Mouse (Mus musculus) lung, embryonic 16.5 days (tissue): ENCODE measurements at regions not wholly inside any gene's neighbourhood (a gene's known extent, or its start where the extent isn't known, plus 50 kb on each side); places are given as distances from the start of the nearest gene placed in this dataset.
A peak's percentile ranks its signal among the peaks of the same experiment; 100 is the strongest.

Experiments used
- ATAC-seq: fragments of 200-750 bp; cut with Nextera tagmentation; 2 replicates; pipeline ENCODE4 v1.8.0; 2017; ENCODE audit warnings: low read depth, mild to moderate bottlenecking, moderate library complexity
- H3K27ac ChIP-seq: fragments of 300-500 bp; sonication (generic); 2 replicates; pipeline ENCODE4 v1.5.1; 2014; ENCODE audit warnings: mild to moderate bottlenecking, control low read depth, low read length
- H3K27me3 ChIP-seq: fragments of 300-500 bp; sonication (generic); 2 replicates; pipeline ENCODE4 v1.6.1; 2014; ENCODE audit warnings: low read depth, low read length, mixed read lengths; ENCODE audit not compliant: control insufficient read depth, insufficient read depth
- H3K36me3 ChIP-seq: fragments of 300-500 bp; sonication (generic); 2 replicates; pipeline ENCODE4 v1.6.1; 2014; ENCODE audit warnings: low read length; ENCODE audit not compliant: control insufficient read depth, insufficient read depth
- H3K4me1 ChIP-seq: fragments of 300-500 bp; sonication (generic); replicated peaks from 2 replicates; pipeline ENCODE4 v1.6.1; 2014; ENCODE audit warnings: low read length, mixed read lengths; ENCODE audit not compliant: control insufficient read depth, insufficient read depth
- H3K4me2 ChIP-seq: fragments of 300-500 bp; sonication (generic); 2 replicates; pipeline ENCODE4 v1.6.1; 2014; ENCODE audit warnings: low read depth, low read length, control low read depth
- H3K4me3 ChIP-seq: fragments of 300-500 bp; sonication (generic); 2 replicates; pipeline ENCODE4 v1.5.1; 2014; ENCODE audit warnings: mild to moderate bottlenecking, low read length, control low read depth
- H3K9ac ChIP-seq: fragments of 300-500 bp; sonication (generic); 2 replicates; pipeline ENCODE4 v1.6.1; 2014; ENCODE audit warnings: low read length, control low read depth
- H3K9me3 ChIP-seq: fragments of 300-500 bp; sonication (generic); 2 replicates; pipeline ENCODE4 v1.6.1; 2016; ENCODE audit warnings: low read length; ENCODE audit not compliant: control insufficient read depth
- WGBS: fragments of 180-500 bp; shearing (Covaris S2); extraction: QIAGEN DNeasy Blood & Tissue Kit; methylation state at CpG from one replicate; pipeline ENCODE4 v1.1.7; 2014; 5-methylcytosine and 5-hydroxymethylcytosine counted together

DNA sequence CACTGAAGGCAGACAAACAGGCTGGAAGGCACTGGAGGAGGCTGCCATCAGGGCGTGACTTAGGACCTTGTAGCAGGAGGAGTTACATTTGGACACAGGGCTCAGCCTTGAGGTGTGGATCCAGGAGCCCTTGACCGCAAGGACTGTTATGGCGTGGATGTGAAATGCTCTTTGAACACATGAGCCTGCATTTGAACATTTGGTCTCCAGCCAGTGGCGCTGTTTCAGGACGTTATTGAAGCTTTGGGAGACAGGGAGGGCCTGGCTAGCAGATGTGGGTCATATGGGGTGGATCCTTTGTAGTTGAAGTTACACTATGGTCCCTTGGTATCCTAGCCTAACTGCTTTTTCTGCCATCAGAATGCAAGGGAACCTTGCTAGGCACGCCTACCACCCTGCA, 87.0 kb upstream of the Twist2 start:
- 0 out of 2 replicates have a peak, but pooled peaks have one; percentile 18 for ATAC-seq
- WGBS = 71% methylated on average over 6 of the region's 6 CpGs
- no peak overlapping the region for H3K9ac ChIP-seq

DNA sequence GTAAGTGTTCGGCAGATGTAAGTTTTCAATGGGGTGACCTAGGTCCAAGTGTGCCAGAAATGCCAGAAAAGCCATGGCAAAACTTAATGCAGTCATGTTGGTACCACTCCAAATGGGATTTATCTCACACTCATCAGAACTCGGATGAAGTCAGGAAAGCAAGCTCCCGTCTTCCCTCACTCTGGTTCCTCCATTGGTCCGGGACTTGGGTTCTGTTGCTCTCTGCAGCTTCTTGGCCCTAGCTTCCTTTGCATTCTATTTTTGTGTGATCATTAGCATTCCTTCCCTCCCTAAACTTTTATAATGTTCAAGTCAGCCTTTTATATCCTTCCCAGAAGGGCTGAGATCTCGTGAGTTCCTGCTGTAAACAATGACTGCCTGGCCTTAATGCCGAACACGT, 85.9 kb upstream of the Twist2 start:
- H3K27me3 ChIP-seq = no peaks in the 10 kb centered on the region
- peaks cover 9% of the 10 kb centered on the region for H3K4me1 ChIP-seq
- H3K4me3 ChIP-seq = no peak overlapping the region
- H3K9ac ChIP-seq = no peak overlapping the region
- no peak overlapping the region for H3K4me2 ChIP-seq
- peak overlapping the region; percentile 65 for H3K27ac ChIP-seq
- no peaks in the 10 kb centered on the region for H3K36me3 ChIP-seq
- 44% methylated on average over 7 of the region's 7 CpGs for WGBS
- ATAC-seq = peak; percentile 68
- H3K9me3 ChIP-seq = no peaks in the 10 kb centered on the region

More for the DNA sequence above, 87.0 kb upstream of the Twist2 start:
- Histone ChIP-seq H3K27me3 (no peaks in the 10 kb centered on the region), H3K9me3 (no peaks in the 10 kb centered on the region), H3K4me3 (no peak overlapping the region), H3K27ac (no peak overlapping the region), H3K4me2 (no peak overlapping the region), H3K36me3 (no peaks in the 10 kb centered on the region), H3K4me1 (peaks cover 9% of the 10 kb centered on the region)

DNA sequence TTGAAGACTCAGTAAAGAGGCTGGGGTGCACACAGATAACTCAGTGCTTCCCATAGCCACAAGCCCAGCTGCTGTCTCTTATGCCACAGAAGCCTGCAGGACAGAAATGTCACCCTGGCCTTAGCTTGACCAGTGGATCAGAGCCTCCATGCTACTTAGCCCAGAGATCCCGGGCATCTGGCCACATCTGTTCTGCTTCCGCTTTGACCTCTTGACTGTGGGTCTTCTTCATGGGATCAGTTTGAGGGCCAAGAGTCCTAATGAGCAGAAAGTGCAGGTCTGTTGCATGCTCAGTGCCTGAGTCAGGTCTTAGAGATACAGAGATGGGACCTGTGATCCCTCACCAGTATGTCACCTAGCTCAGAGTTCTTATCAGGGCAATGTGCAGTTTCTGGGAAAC, 85.5 kb upstream of the Twist2 start:
- Histone ChIP-seq H3K4me3 (no peak overlapping the region), H3K9me3 (no peaks in the 10 kb centered on the region), H3K27me3 (no peaks in the 10 kb centered on the region), H3K9ac (no peak overlapping the region), H3K4me1 (peaks cover 9% of the 10 kb centered on the region), H3K36me3 (no peaks in the 10 kb centered on the region), H3K4me2 (no peak overlapping the region), H3K27ac (peak overlapping the region; percentile 65)
- no peak; the same call in 1 of the 2 replicates for ATAC-seq
- 81% methylated on average over 2 of the region's 2 CpGs for WGBS

- Histone ChIP-seq H3K27me3 (no peaks in the 10 kb centered on the region), H3K4me2 (no peak overlapping the region), H3K4me1 (peaks cover 9% of the 10 kb centered on the region), H3K4me3 (no peak overlapping the region), H3K9ac (no peak overlapping the region), H3K36me3 (no peaks in the 10 kb centered on the region), H3K9me3 (no peaks in the 10 kb centered on the region), H3K27ac (no peak overlapping the region)
- no peak for ATAC-seq
- WGBS = 85% methylated on average over 2 of the region's 2 CpGs
Measured at GRCm38 (mm10) chr1:91716836-91717235, 84.4 kb upstream of the Twist2 start.

DNA sequence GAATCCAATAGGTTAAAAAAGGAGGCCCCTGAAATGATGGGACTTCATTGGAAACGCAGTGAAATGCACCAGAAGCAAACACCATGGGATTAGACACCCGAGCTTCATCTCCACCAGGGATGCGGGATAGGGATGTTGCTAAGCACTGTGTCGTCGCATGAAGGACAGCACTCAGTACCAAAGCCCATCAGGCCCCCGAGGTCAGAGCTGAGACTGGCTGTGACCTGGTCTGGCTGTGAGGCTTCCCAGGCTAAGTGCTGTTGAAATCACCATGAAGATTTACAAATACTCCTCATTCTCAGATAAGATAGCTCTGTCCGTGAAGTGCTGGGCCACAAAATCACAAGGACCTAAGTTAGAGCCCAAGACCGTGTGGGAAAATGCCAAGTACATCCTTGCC, 83.3 kb upstream of the Twist2 start:
- Histone ChIP-seq H3K9me3 (no peaks in the 10 kb centered on the region), H3K9ac (no peak overlapping the region), H3K27me3 (no peaks in the 10 kb centered on the region), H3K36me3 (no peaks in the 10 kb centered on the region), H3K4me3 (no peak overlapping the region), H3K4me2 (no peak overlapping the region), H3K4me1 (peaks cover 9% of the 10 kb centered on the region), H3K27ac (no peak overlapping the region)
- WGBS = 55% methylated on average over 8 of the region's 8 CpGs
- ATAC-seq = no peak

- Histone ChIP-seq H3K27me3 (no peaks in the 10 kb centered on the region), H3K4me2 (no peak overlapping the region), H3K4me3 (no peak overlapping the region), H3K36me3 (no peaks in the 10 kb centered on the region), H3K9me3 (no peaks in the 10 kb centered on the region), H3K27ac (no peak overlapping the region), H3K4me1 (peaks cover 8% of the 10 kb centered on the region; the same call in 1 of the 2 replicates), H3K9ac (no peak overlapping the region)
- no peak for ATAC-seq
- WGBS = 61% methylated on average over 11 of the region's 11 CpGs
Measured at GRCm38 (mm10) chr1:91729246-91729645, 72.0 kb upstream of the Twist2 start.

- H3K4me3 ChIP-seq = no peak overlapping the region
- no peak overlapping the region for H3K4me2 ChIP-seq
- H3K27me3 ChIP-seq = no peaks in the 10 kb centered on the region
- H3K9ac ChIP-seq = no peak overlapping the region
- no peaks in the 10 kb centered on the region for H3K9me3 ChIP-seq
- no peak overlapping the region for H3K27ac ChIP-seq
- peaks cover 8% of the 10 kb centered on the region; the same call in 1 of the 2 replicates for H3K4me1 ChIP-seq
- no peak for ATAC-seq
- H3K36me3 ChIP-seq = no peaks in the 10 kb centered on the region
- 77% methylated on average over 2 of the region's 2 CpGs for WGBS
Measured at GRCm38 (mm10) chr1:91730281-91730680, 71.0 kb upstream of the Twist2 start.

DNA sequence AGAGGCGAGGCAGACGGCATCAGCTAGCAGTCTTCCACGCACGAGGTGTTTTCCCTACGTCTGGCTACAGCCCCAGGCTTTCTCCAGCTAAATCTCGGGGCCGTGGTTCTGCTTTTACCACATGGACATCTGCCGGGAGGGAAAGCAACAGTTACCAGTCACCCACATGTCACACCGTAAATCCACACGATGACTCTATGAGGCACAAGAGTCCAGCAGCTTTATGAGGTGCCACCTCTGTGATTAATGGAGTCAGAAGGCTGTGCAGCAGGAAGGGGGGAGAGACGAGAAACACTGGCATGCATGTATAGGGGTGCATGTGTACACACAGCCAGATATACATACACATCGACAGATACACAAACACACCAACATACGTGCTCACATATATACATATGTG, 69.6 kb upstream of the Twist2 start:
- H3K27ac ChIP-seq = no peak overlapping the region
- ATAC-seq = no peak
- H3K4me3 ChIP-seq = no peak overlapping the region
- 44% methylated on average over 13 of the region's 13 CpGs for WGBS
- H3K36me3 ChIP-seq = no peaks in the 10 kb centered on the region
- H3K4me1 ChIP-seq = peaks cover 8% of the 10 kb centered on the region; the same call in 1 of the 2 replicates
- no peak overlapping the region for H3K9ac ChIP-seq
- H3K27me3 ChIP-seq = no peaks in the 10 kb centered on the region
- H3K9me3 ChIP-seq = no peaks in the 10 kb centered on the region
- no peak overlapping the region for H3K4me2 ChIP-seq

GRCm38 (mm10) chr1:91732461-91732861, 68.8 kb upstream of the Twist2 start:
- H3K9ac ChIP-seq = no peak overlapping the region
- H3K27me3 ChIP-seq = no peaks in the 10 kb centered on the region
- no peaks in the 10 kb centered on the region for H3K9me3 ChIP-seq
- 44% methylated on average over 12 of the region's 12 CpGs for WGBS
- peak overlapping the region; percentile 6; the same call in 1 of the 2 replicates for H3K4me2 ChIP-seq
- ATAC-seq = peak; percentile 79
- H3K4me1 ChIP-seq = peaks cover 8% of the 10 kb centered on the region; the same call in 1 of the 2 replicates
- no peak overlapping the region for H3K4me3 ChIP-seq
- no peak overlapping the region for H3K27ac ChIP-seq
- H3K36me3 ChIP-seq = no peaks in the 10 kb centered on the region

DNA sequence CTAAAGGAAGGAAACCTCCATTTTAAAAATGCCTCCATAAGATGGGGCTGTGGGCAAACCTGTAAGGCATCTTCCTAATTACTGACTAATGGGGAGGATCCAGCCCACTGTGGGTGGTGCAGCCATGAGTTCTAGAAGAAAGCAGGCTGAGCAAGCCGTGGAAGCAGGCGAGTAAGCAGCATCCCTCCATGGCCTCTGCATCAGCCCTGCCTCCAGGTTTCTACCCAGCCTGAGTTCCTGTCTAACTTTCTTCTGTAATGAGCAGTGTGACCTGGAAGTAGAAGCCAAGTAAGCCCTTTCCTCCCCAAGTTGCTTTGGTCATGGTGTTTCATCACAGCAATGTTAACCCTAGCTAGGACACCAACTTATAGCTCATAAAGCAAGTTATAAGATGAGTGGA, 66.5 kb upstream of the Twist2 start:
- 90% methylated on average over 2 of the region's 2 CpGs for WGBS
- H3K4me1 ChIP-seq = peaks cover 8% of the 10 kb centered on the region; the same call in 1 of the 2 replicates
- no peak overlapping the region for H3K4me2 ChIP-seq
- no peak for ATAC-seq
- H3K27ac ChIP-seq = no peak overlapping the region
- no peaks in the 10 kb centered on the region for H3K9me3 ChIP-seq
- no peaks in the 10 kb centered on the region for H3K36me3 ChIP-seq
- H3K4me3 ChIP-seq = no peak overlapping the region
- H3K9ac ChIP-seq = no peak overlapping the region
- H3K27me3 ChIP-seq = no peaks in the 10 kb centered on the region
